Mouse (Mus musculus): ENCODE data around the gene Tex33. TPM values are rescaled to one million over a fixed set of nuclear protein-coding genes. Genes with fewer than 3 reads are reported as not detected.
A peak's percentile ranks its signal among the peaks of the same experiment; 100 is the strongest.

The Tex33 gene
- polyA plus RNA-seq, 1 experiment from 2014 or later: not detected

DNA sequence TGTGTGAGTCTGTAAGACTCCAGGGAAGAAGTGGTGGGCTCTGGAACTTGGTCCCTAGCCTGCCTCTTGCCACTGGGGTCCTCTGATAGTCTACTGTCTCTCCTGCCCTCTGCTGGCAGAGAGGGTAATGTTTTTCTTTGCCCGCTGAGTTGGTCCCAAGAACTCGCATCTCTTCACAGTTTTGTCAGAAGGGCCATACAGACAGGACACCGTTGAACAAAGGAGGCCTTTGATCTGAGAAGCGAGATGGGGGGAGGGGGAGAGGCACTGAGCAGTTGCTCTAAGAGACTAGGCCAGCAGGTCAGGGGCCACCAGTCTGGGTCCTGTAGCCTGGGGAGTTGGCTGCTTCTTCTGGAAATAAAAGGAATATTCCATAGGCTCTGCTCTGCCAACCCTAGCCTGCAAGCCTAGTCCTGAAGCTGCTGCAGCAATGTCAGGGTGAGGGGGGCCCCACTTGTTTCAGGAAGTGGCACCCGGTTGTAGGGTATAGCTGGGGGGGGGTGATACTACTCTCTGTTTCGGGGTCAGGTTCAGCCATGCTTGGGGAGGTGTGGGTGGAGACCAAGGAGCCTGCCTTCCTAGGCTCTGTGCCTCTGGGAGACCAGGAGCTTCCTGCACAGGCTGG, 39.3 kb upstream of the Tex33 start:
- ChIA-PET POLR2A (interaction anchor here (0.6 kb wide), 1 partner anchor 265 kb away, joined by 3 read pairs; no protein-coding TSS in a partner anchor), CTCF (interaction anchor here (1.6 kb wide), 1 partner anchor 17 kb away, joined by 3 read pairs; no protein-coding TSS in a partner anchor)
- ATAC-seq (no peak), DNase-seq (ENCODE audit: low read depth, low spot score) (no peak)
- H3K27me3 ChIP-seq: no peaks in the 10 kb centered on the region
- in situ Hi-C loops (cut with MboI; ENCODE audit: low pct_unique_long_range_greater_than_20kb): no loop called here
- no peak for TF ChIP-seq CTCF (IDR thresholded peaks at IDR 0.05)

DNA sequence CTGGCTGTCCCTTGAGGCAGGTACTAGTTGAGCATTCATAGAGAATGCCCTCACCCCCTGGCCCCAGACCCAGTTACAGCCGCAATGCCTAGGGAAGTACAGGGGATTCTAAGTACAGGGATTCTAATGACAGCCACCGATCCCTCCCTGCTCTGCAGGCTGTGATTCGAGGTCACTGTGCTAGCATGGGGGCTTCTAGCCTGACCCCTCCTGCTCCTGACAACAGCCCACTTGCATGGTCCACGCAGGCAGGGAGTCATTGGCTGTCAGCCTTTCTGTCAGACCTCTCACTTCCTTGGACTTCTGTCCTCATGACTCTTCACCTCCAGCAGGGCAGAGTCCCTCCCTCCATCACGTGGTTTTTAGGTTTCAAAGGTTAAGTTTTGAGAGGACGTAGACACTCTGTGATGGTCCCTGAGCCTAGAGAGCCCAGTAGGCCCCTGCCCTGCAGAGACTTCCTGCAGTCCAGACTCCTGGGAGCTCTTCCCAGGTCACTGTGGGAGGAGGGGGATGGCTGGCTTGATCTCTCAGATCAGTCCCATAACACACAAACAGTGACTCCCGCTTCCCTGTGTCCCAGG, 35.9 kb upstream of the Tex33 start:
- ATAC-seq (no peak), DNase-seq (ENCODE audit: low read depth, low spot score) (no peak)
- H3K27me3 ChIP-seq: no peaks in the 10 kb centered on the region
- CTCF ChIA-PET: interaction anchor here (1.5 kb wide), 1 partner anchor 16 kb away, joined by 4 read pairs; no protein-coding TSS in a partner anchor
- POLR2A ChIA-PET: interaction anchor here (0.6 kb wide), 1 partner anchor 23 kb away, joined by 4 read pairs; no protein-coding TSS in a partner anchor
- in situ Hi-C loops (cut with MboI; ENCODE audit: low pct_unique_long_range_greater_than_20kb): no loop called here
- no peak for TF ChIP-seq CTCF (IDR thresholded peaks at IDR 0.05)

- DNase-seq (ENCODE audit: low read depth, low spot score) (no peak), ATAC-seq (no peak)
- H3K27me3 ChIP-seq: no peaks in the 10 kb centered on the region
- POLR2A ChIA-PET: no interaction called here
- no peak for TF ChIP-seq CTCF (IDR thresholded peaks at IDR 0.05)
- CTCF ChIA-PET: interaction anchor here (1.5 kb wide), 1 partner anchor 17 kb away, joined by 4 read pairs; no protein-coding TSS in a partner anchor
- in situ Hi-C loops (cut with MboI; ENCODE audit: low pct_unique_long_range_greater_than_20kb): no loop called here
These were observed 35.2 kb upstream of the Tex33 start for GRCm38 (mm10) chr15:78430874-78431273.

GRCm38 (mm10) chr15:78429871-78430622, 34.3 kb upstream of the Tex33 start:
- CTCF ChIA-PET: no interaction called here
- POLR2A ChIA-PET: no interaction called here
- no peak for TF ChIP-seq CTCF (IDR thresholded peaks at IDR 0.05)
- no peak for ATAC-seq
- in situ Hi-C loops (cut with MboI; ENCODE audit: low pct_unique_long_range_greater_than_20kb): no loop called here
- no peaks in the 10 kb centered on the region for H3K27me3 ChIP-seq
- DNase-seq (ENCODE audit: low read depth, low spot score): no peak

- ATAC-seq: no peak
- TF ChIP-seq CTCF (IDR thresholded peaks at IDR 0.05): no peak
- H3K27me3 ChIP-seq: no peaks in the 10 kb centered on the region
- in situ Hi-C loops (cut with MboI; ENCODE audit: low pct_unique_long_range_greater_than_20kb): no loop called here
- POLR2A ChIA-PET: interaction anchor here (1.0 to 1.6 kb wide), 3 partner anchors 13 to 45 kb away, joined by 3 read pairs; no protein-coding TSS in a partner anchor
- DNase-seq (ENCODE audit: low read depth, low spot score): no peak
- CTCF ChIA-PET: interaction anchor here (0.9 to 1.7 kb wide), 3 partner anchors 14 to 189 kb away, joined by 3 to 4 read pairs (median 4); no protein-coding TSS in a partner anchor
These were observed 33.4 kb upstream of the Tex33 start for GRCm38 (mm10) chr15:78429139-78429459.

GRCm38 (mm10) chr15:78428391-78429138, 32.9 kb upstream of the Tex33 start, which contains the start of gene Kctd17:
TSS of gene Kctd17 (plus strand) at chr15:78428564.
- CTCF ChIA-PET: interaction anchor here (0.9 to 1.7 kb wide), 3 partner anchors 14 to 188 kb away, joined by 3 to 4 read pairs (median 4); no protein-coding TSS in a partner anchor
- no peaks in the 10 kb centered on the region for H3K27me3 ChIP-seq
- DNase-seq (ENCODE audit: low read depth, low spot score): no peak
- no peak for TF ChIP-seq CTCF (IDR thresholded peaks at IDR 0.05)
- POLR2A ChIA-PET: interaction anchor here (0.5 to 1.6 kb wide), 4 partner anchors 14 to 798 kb away, joined by 3 to 4 read pairs (median 3); no protein-coding TSS in a partner anchor
- in situ Hi-C loops (cut with MboI; ENCODE audit: low pct_unique_long_range_greater_than_20kb): no loop called here
- ATAC-seq: peak; percentile 74

GRCm38 (mm10) chr15:78425230-78425629, 29.5 kb upstream of the Tex33 start:
- ChIA-PET CTCF (interaction anchor here (0.8 to 1.3 kb wide), 2 partner anchors 53 to 70 kb away, joined by 3 to 4 read pairs; no protein-coding TSS in a partner anchor), POLR2A (no interaction called here)
- ATAC-seq (no peak), DNase-seq (ENCODE audit: low read depth, low spot score) (no peak)
- TF ChIP-seq CTCF (IDR thresholded peaks at IDR 0.05): no peak
- no peaks in the 10 kb centered on the region for H3K27me3 ChIP-seq
- in situ Hi-C loops (cut with MboI; ENCODE audit: low pct_unique_long_range_greater_than_20kb): no loop called here

GRCm38 (mm10) chr15:78424507-78424906, 28.8 kb upstream of the Tex33 start:
- TF ChIP-seq CTCF (IDR thresholded peaks at IDR 0.05): no peak
- H3K27me3 ChIP-seq: no peaks in the 10 kb centered on the region
- CTCF ChIA-PET: interaction anchor here (0.8 to 1.3 kb wide), 4 partner anchors 23 to 185 kb away, joined by 3 to 5 read pairs (median 4); no protein-coding TSS in a partner anchor
- in situ Hi-C loops (cut with MboI; ENCODE audit: low pct_unique_long_range_greater_than_20kb): loop anchor here (5.0 kb wide), 2 partner anchors 57 to 167 kb away; no protein-coding TSS in a partner anchor
- DNase-seq (ENCODE audit: low read depth, low spot score) (no peak), ATAC-seq (no peak)
- POLR2A ChIA-PET: no interaction called here

GRCm38 (mm10) chr15:78422046-78422956, 26.6 kb upstream of the Tex33 start:
- TF ChIP-seq CTCF (IDR thresholded peaks at IDR 0.05): no peak
- in situ Hi-C loops (cut with MboI; ENCODE audit: low pct_unique_long_range_greater_than_20kb): loop anchor here (5.0 kb wide), 2 partner anchors 55 to 165 kb away; no protein-coding TSS in a partner anchor
- DNase-seq (ENCODE audit: low read depth, low spot score): peak; percentile 15
- CTCF ChIA-PET: interaction anchor here (0.9 to 2.7 kb wide), 7 partner anchors 9 to 165 kb away, joined by 3 to 18 read pairs (median 4); no protein-coding TSS in a partner anchor
- peak; percentile 63 for ATAC-seq
- no peaks in the 10 kb centered on the region for H3K27me3 ChIP-seq
- POLR2A ChIA-PET: interaction anchor here (0.8 to 1.0 kb wide), 3 partner anchors 17 to 68 kb away, joined by 3 to 7 read pairs (median 3); partner anchors contain the start of genes Mpst and Tst

All from Patski (cell line).